Mouse (Mus musculus): ENCODE data around the gene Vrk2. TPM values are rescaled to one million over a fixed set of nuclear protein-coding genes. Genes with fewer than 3 reads are reported as not detected.

Gene Vrk2
- total RNA-seq, 1 experiment: 5.7 TPM

DNA sequence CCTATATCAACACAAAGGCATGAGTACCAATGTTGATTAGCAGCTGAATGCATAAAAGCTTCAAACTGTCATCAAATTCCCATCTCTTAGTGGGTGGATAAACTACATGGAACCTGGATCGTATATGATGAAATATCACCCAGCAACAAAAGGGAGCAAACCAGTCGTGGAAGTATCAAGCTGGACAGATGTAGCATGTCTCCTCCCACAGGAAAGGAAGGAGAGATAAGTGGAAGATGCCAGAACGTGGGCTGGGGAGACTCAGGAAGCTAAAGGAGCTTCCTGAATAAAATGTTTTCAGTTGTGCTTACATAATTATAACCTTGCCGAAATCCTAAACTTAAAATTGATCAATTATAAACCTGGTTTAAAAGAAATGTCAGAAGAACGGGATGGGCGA lies 3.3 kb upstream of the Vrk2 start:
- H3K9me3 ChIP-seq (ENCODE audit: control insufficient read depth, insufficient read depth, low read depth, low read length): no peaks in the 10 kb centered on the region
- in situ Hi-C loops (cut with MboI; ENCODE audit: low sequenced_read_pairs in 2 of 2, unreplicated experiment in 2 of 2): no loop called here
- H3K4me1 ChIP-seq (ENCODE audit: control insufficient read depth in 2 of 2, insufficient read depth in 2 of 2, low read length in 2 of 2, poor library complexity in 1 of 2): peaks cover 0 to 2% of the 10 kb centered on the region in 2 experiments; a peak in 2 of 4 replicates
- no peak for DNase-seq (ENCODE audit: low read depth, low spot score)
- no peak overlapping the region for H3K9ac ChIP-seq (ENCODE audit: insufficient read depth, low read depth, low read length, poor library complexity, severe bottlenecking)
- TF ChIP-seq ZC3H11A (IDR thresholded peaks at IDR 0.05; ENCODE audit: borderline replicate concordance, low read depth, low read length) (no peak), CHD2 (IDR thresholded peaks at IDR 0.05; ENCODE audit: low read depth, low read length) (no peak), MAFK (IDR thresholded peaks at IDR 0.05; ENCODE audit: insufficient read depth, low read depth, low read length) (no peak), HCFC1 (IDR thresholded peaks at IDR 0.05; ENCODE audit: borderline replicate concordance, insufficient read depth, low read length) (no peak), ZNF384 (IDR thresholded peaks at IDR 0.05; ENCODE audit: low read depth, low read length) (no peak)
- no peak overlapping the region for H3K4me3 ChIP-seq (ENCODE audit: insufficient read depth in 1 of 2, low read depth in 1 of 2, low read length in 2 of 2, poor library complexity in 1 of 2, severe bottlenecking in 1 of 2)
- H3K36me3 ChIP-seq (ENCODE audit: control insufficient read depth, insufficient read depth, low read length, poor library complexity, severe bottlenecking): no peaks in the 10 kb centered on the region
- H3K27ac ChIP-seq (ENCODE audit: insufficient read depth, low read depth, low read length, poor library complexity, severe bottlenecking): no peak overlapping the region

DNA sequence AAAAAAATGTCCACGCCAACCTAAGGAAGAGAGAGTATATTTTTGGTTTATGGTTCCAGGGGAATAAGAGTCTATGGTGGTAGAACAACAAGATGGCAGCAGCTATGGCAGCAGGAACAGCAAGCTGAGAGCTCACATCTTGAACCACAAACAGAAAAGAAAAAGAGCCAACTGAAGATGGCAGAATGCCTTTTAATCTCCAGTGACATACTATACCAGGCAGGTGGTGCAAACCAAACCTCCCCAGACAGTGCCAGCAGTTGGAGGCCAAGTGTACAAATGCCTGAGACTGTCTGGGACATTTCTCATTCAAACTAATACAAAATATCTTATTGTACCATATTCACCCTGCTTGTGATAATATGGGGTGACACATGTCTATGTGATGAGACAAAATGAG lies 2.4 kb upstream of the Vrk2 start:
- in situ Hi-C loops (cut with MboI; ENCODE audit: low sequenced_read_pairs in 2 of 2, unreplicated experiment in 2 of 2): no loop called here
- H3K4me3 ChIP-seq (ENCODE audit: insufficient read depth in 1 of 2, low read depth in 1 of 2, low read length in 2 of 2, poor library complexity in 1 of 2, severe bottlenecking in 1 of 2): no peak overlapping the region

DNA sequence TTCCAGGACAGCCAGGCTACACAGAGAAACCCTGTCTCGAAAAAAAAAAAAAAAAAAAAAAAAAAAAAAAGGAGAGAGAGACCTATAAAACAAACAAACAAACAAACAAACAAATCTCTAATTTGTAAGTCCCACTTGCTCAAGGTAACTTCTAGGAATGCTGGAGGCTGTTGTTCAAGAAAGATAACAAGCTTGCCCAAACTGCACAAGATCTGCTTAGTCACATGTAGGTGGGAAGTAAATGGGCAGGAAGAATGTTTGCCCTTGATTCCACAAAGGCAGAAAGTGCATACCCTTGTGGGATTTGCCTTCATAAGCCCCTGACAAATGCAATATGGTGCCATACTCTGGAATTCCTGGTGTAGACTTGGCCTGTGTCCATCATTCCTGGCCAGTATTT lies 688 bp upstream of the Vrk2 start:
- no peak for DNase-seq (ENCODE audit: low read depth, low spot score)
- H3K4me1 ChIP-seq (ENCODE audit: control insufficient read depth in 2 of 2, insufficient read depth in 2 of 2, low read length in 2 of 2, poor library complexity in 1 of 2): peaks cover 0 to 2% of the 10 kb centered on the region in 2 experiments; a peak in 2 of 4 replicates
- no peaks in the 10 kb centered on the region for H3K36me3 ChIP-seq (ENCODE audit: control insufficient read depth, insufficient read depth, low read length, poor library complexity, severe bottlenecking)
- TF ChIP-seq HCFC1 (IDR thresholded peaks at IDR 0.05; ENCODE audit: borderline replicate concordance, insufficient read depth, low read length) (no peak), MAFK (IDR thresholded peaks at IDR 0.05; ENCODE audit: insufficient read depth, low read depth, low read length) (no peak), ZC3H11A (IDR thresholded peaks at IDR 0.05; ENCODE audit: borderline replicate concordance, low read depth, low read length) (no peak), CHD2 (IDR thresholded peaks at IDR 0.05; ENCODE audit: low read depth, low read length) (no peak), ZNF384 (IDR thresholded peaks at IDR 0.05; ENCODE audit: low read depth, low read length) (no peak)
- in situ Hi-C loops (cut with MboI; ENCODE audit: low sequenced_read_pairs in 2 of 2, unreplicated experiment in 2 of 2): no loop called here
- H3K9ac ChIP-seq (ENCODE audit: insufficient read depth, low read depth, low read length, poor library complexity, severe bottlenecking): no peak overlapping the region
- H3K9me3 ChIP-seq (ENCODE audit: control insufficient read depth, insufficient read depth, low read depth, low read length): no peaks in the 10 kb centered on the region
- no peak overlapping the region for H3K4me3 ChIP-seq (ENCODE audit: insufficient read depth in 1 of 2, low read depth in 1 of 2, low read length in 2 of 2, poor library complexity in 1 of 2, severe bottlenecking in 1 of 2)
- no peak overlapping the region for H3K27ac ChIP-seq (ENCODE audit: insufficient read depth, low read depth, low read length, poor library complexity, severe bottlenecking)

More for the DNA sequence above, 2.4 kb upstream of the Vrk2 start:
- Histone ChIP-seq H3K27ac (ENCODE audit: insufficient read depth, low read depth, low read length, poor library complexity, severe bottlenecking) (no peak overlapping the region), H3K36me3 (ENCODE audit: control insufficient read depth, insufficient read depth, low read length, poor library complexity, severe bottlenecking) (no peaks in the 10 kb centered on the region), H3K4me1 (ENCODE audit: control insufficient read depth in 2 of 2, insufficient read depth in 2 of 2, low read length in 2 of 2, poor library complexity in 1 of 2) (peaks cover 0 to 2% of the 10 kb centered on the region in 2 experiments; a peak in 2 of 4 replicates), H3K9me3 (ENCODE audit: control insufficient read depth, insufficient read depth, low read depth, low read length) (no peaks in the 10 kb centered on the region), H3K9ac (ENCODE audit: insufficient read depth, low read depth, low read length, poor library complexity, severe bottlenecking) (no peak overlapping the region)
- DNase-seq (ENCODE audit: low read depth, low spot score): no peak
- no peak for TF ChIP-seq HCFC1 (IDR thresholded peaks at IDR 0.05; ENCODE audit: borderline replicate concordance, insufficient read depth, low read length)
- TF ChIP-seq MAFK (IDR thresholded peaks at IDR 0.05; ENCODE audit: insufficient read depth, low read depth, low read length): no peak
- no peak for TF ChIP-seq ZNF384 (IDR thresholded peaks at IDR 0.05; ENCODE audit: low read depth, low read length)
- TF ChIP-seq CHD2 (IDR thresholded peaks at IDR 0.05; ENCODE audit: low read depth, low read length): no peak
- no peak for TF ChIP-seq ZC3H11A (IDR thresholded peaks at IDR 0.05; ENCODE audit: borderline replicate concordance, low read depth, low read length)

DNA sequence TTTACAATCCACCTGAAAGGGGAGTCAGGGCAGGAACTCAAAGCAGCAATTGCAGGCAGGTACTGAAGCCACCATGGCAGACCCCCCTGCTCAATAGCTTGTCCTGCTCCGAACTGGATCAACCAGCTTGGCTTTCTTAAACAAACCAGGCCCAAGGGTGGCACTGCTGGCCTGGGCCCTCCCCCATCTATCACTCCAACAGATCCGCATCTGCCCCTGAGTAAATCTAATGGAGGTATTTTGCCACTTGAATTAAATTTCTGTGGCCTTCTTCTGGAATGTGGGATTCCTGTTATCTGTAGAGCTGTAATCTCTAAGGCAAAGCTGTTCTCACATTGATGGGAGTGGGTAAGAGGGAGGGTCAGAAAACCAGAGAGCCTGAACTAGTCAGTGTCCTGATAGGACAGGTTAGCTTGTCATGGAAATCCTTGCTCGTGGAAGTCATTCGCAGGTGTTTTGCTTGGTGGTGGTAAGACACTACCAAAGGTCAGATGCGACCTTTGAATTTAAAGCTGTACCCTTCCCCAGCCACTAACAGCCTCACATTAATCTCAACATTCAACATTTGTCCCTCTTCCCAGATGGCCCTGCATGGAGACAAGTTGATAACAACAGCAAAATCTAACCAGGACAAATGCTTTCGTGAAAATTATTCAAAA lies 1.3 kb downstream of the Vrk2 start:
- peak; percentile 12 for DNase-seq (ENCODE audit: low read depth, low spot score)
- H3K9ac ChIP-seq (ENCODE audit: insufficient read depth, low read depth, low read length, poor library complexity, severe bottlenecking): no peak overlapping the region
- H3K9me3 ChIP-seq (ENCODE audit: control insufficient read depth, insufficient read depth, low read depth, low read length): no peaks in the 10 kb centered on the region
- H3K36me3 ChIP-seq (ENCODE audit: control insufficient read depth, insufficient read depth, low read length, poor library complexity, severe bottlenecking): no peaks in the 10 kb centered on the region
- TF ChIP-seq CHD2 (IDR thresholded peaks at IDR 0.05; ENCODE audit: low read depth, low read length): no peak
- H3K4me3 ChIP-seq (ENCODE audit: insufficient read depth in 1 of 2, low read depth in 1 of 2, low read length in 2 of 2, poor library complexity in 1 of 2, severe bottlenecking in 1 of 2): peak overlapping the region; percentile 81 to 86
- peaks cover 0 to 2% of the 10 kb centered on the region in 2 experiments; a peak in 2 of 4 replicates for H3K4me1 ChIP-seq (ENCODE audit: control insufficient read depth in 2 of 2, insufficient read depth in 2 of 2, low read length in 2 of 2, poor library complexity in 1 of 2)
- no peak overlapping the region for H3K27ac ChIP-seq (ENCODE audit: insufficient read depth, low read depth, low read length, poor library complexity, severe bottlenecking)
- in situ Hi-C loops (cut with MboI; ENCODE audit: low sequenced_read_pairs in 2 of 2, unreplicated experiment in 2 of 2): no loop called here

DNA sequence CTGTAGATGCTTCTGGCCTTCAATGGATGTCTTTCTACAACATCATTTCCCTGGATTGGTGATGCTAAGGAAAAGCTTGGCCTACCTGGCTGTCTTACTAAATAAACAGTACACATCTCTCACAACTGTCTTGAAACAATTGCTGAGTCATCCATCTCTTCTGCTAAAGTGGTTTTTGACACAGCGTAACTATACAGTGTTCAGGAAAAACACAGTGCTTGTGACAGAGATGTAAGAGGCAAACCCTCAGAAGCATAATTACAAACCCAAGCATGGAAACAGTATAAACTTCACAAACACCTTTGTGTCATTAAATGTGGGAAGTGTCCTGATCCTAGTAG lies 6.6 kb downstream of the Vrk2 start:
- Histone ChIP-seq H3K27ac (ENCODE audit: insufficient read depth, low read depth, low read length, poor library complexity, severe bottlenecking) (no peak overlapping the region), H3K9me3 (ENCODE audit: control insufficient read depth, insufficient read depth, low read depth, low read length) (no peaks in the 10 kb centered on the region), H3K36me3 (ENCODE audit: control insufficient read depth, insufficient read depth, low read length, poor library complexity, severe bottlenecking) (no peaks in the 10 kb centered on the region), H3K4me1 (ENCODE audit: control insufficient read depth in 2 of 2, insufficient read depth in 2 of 2, low read length in 2 of 2, poor library complexity in 1 of 2) (no peaks in the 10 kb centered on the region), H3K4me3 (ENCODE audit: insufficient read depth in 1 of 2, low read depth in 1 of 2, low read length in 2 of 2, poor library complexity in 1 of 2, severe bottlenecking in 1 of 2) (no peak overlapping the region), H3K9ac (ENCODE audit: insufficient read depth, low read depth, low read length, poor library complexity, severe bottlenecking) (no peak overlapping the region)
- in situ Hi-C loops (cut with MboI; ENCODE audit: low sequenced_read_pairs in 2 of 2, unreplicated experiment in 2 of 2): no loop called here
- TF ChIP-seq ZNF384 (IDR thresholded peaks at IDR 0.05; ENCODE audit: low read depth, low read length) (no peak), HCFC1 (IDR thresholded peaks at IDR 0.05; ENCODE audit: borderline replicate concordance, insufficient read depth, low read length) (no peak), CHD2 (IDR thresholded peaks at IDR 0.05; ENCODE audit: low read depth, low read length) (no peak), ZC3H11A (IDR thresholded peaks at IDR 0.05; ENCODE audit: borderline replicate concordance, low read depth, low read length) (no peak), MAFK (IDR thresholded peaks at IDR 0.05; ENCODE audit: insufficient read depth, low read depth, low read length) (no peak)
- no peak for DNase-seq (ENCODE audit: low read depth, low spot score)
